Mouse (Mus musculus) ES-Bruce4 (cell line): Measurements from ENCODE around the gene Disp3.
A peak's percentile ranks its signal among the peaks of the same experiment; 100 is the strongest.

ENCODE experiments used
- CTCF ChIP-seq: IDR thresholded peaks from one replicate; pipeline ENCODE4 v1.8.1; 2011; ENCODE audit warnings: low read depth, low read length
- EP300 ChIP-seq: IDR thresholded peaks from 2 replicates; pipeline ENCODE4 v1.6.1; 2011; ENCODE audit warnings: low read depth, low read length; ENCODE audit not compliant: insufficient read depth
- POLR2A ChIP-seq: IDR thresholded peaks from one replicate; pipeline ENCODE4 v1.8.1; 2011; ENCODE audit warnings: low read length; ENCODE audit not compliant: insufficient read depth

DNA sequence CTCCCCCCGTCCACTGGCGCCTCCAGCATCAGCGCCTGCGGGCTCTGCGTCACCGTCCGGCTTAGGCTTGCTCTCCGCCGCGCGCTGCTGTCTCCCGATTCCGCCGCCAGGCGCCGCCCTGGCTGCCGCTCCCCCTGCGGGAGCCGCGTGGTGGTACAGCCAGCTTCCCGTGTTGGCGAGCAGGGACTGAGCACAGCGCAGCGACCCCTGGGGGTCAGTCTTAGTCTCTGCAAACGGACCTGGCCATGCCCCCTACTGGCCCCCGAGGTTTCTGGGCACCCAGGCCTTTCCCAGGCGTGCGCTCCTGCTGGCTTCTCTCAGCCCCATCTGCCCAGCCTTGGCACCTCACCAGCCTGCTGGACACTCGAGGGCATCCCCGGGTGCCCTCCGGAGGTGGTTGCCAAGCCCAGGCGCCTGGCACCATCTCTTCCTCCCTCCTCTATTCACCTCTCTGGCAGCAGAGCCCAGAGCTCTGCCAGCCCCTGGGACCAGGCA, 337 bp upstream of the Disp3 start:
- TF ChIP-seq CTCF = peak; percentile 98
- TF ChIP-seq POLR2A = no peak
- TF ChIP-seq EP300 = no peak; the same call in 1 of the 2 replicates
